Mouse (Mus musculus) ES-Bruce4 (cell line): ENCODE measurements around the gene Gm21915. TPM values are rescaled to one million over a fixed set of nuclear protein-coding genes. Genes with fewer than 3 reads are reported as not detected.

Source experiments
- H3K27ac ChIP-seq: 2 replicates; pipeline ENCODE4 v1.5.1; 2012; ENCODE audit warnings: low read length, inconsistent platforms; ENCODE audit not compliant: insufficient read depth
- H3K27me3 ChIP-seq: 2 replicates; pipeline ENCODE4 v1.6.1; 2012; ENCODE audit warnings: mild to moderate bottlenecking, low read length, inconsistent platforms; ENCODE audit not compliant: control insufficient read depth, poor library complexity, insufficient read depth, severe bottlenecking
- H3K36me3 ChIP-seq: 2 replicates; pipeline ENCODE4 v1.6.1; 2012; ENCODE audit warnings: inconsistent platforms, mild to moderate bottlenecking, low read length, moderate library complexity; ENCODE audit not compliant: control insufficient read depth, poor library complexity, insufficient read depth, severe bottlenecking
- H3K4me1 ChIP-seq: one replicate; pipeline ENCODE4 v1.8.1; 2011; ENCODE audit warnings: low read length; ENCODE audit not compliant: control insufficient read depth, insufficient read depth
- H3K4me3 ChIP-seq: 2 replicates; pipeline ENCODE4 v1.5.1; 2011; ENCODE audit warnings: low read depth, mild to moderate bottlenecking, low read length
- H3K9ac ChIP-seq: 2 replicates; pipeline ENCODE4 v1.6.1; 2012; ENCODE audit warnings: low read depth, mild to moderate bottlenecking, inconsistent platforms; ENCODE audit not compliant: poor library complexity, severe bottlenecking
- H3K9me3 ChIP-seq: replicated peaks from 2 replicates; pipeline ENCODE4 v1.6.1; 2012; ENCODE audit warnings: mild to moderate bottlenecking, low read length, inconsistent platforms; ENCODE audit not compliant: control insufficient read depth, poor library complexity, insufficient read depth, severe bottlenecking
- CTCF ChIP-seq: IDR thresholded peaks from one replicate; pipeline ENCODE4 v1.8.1; 2011; ENCODE audit warnings: low read depth, low read length
- EP300 ChIP-seq: IDR thresholded peaks from 2 replicates; pipeline ENCODE4 v1.6.1; 2011; ENCODE audit warnings: low read depth, low read length; ENCODE audit not compliant: insufficient read depth
- POLR2A ChIP-seq: IDR thresholded peaks from one replicate; pipeline ENCODE4 v1.8.1; 2011; ENCODE audit warnings: low read length; ENCODE audit not compliant: insufficient read depth
- polyA plus RNA-seq: library from polyadenylated mRNA; stranded (reverse); fragments of >200 nt; gene quantifications from 2 replicates; pipeline ENCODE4 v1.2.4, GENCODE M21; 2011; ENCODE audit warnings: low read depth; ENCODE audit not compliant: missing spikeins, insufficient read depth, insufficient read length

Gm21915 gene
- polyA plus RNA-seq, 1 experiment: not detected

- no peak for TF ChIP-seq POLR2A
- TF ChIP-seq CTCF: no peak
- no peak for TF ChIP-seq EP300
- Histone ChIP-seq H3K27ac (no peak overlapping the region), H3K4me1 (no peaks in the 10 kb centered on the region), H3K9ac (no peak overlapping the region), H3K36me3 (no peaks in the 10 kb centered on the region), H3K9me3 (no peaks in the 10 kb centered on the region), H3K27me3 (no peaks in the 10 kb centered on the region), H3K4me3 (no peak overlapping the region)
Observed at GRCm38 (mm10) chr9:40717875-40718185, 47.4 kb downstream of the Gm21915 start.

Other genes starting within 250 kb of the Gm21915 start
- gene Gramd1b, start 139.2 kb upstream of the Gm21915 start, polyA plus RNA-seq: 14.2 and 22.2 TPM in 2 replicates
- gene Clmp, start 15.3 kb downstream of the Gm21915 start, polyA plus RNA-seq: 3.5 and 3.9 TPM in 2 replicates
- gene Hspa8, start 130.4 kb downstream of the Gm21915 start, polyA plus RNA-seq: 3,442 and 3,618 TPM in 2 replicates
- not detected in 2 replicates for gene Bsx, start 203.5 kb downstream of the Gm21915 start, polyA plus RNA-seq